Mouse (Mus musculus) mouse trophoblast stem cell (cell line): Measurements from ENCODE around the gene Agbl5.

ENCODE experiments used
- in situ Hi-C, 2 experiments: fragments of 300-500 bp; cut with MseI, MboI; formaldehyde crosslinking; loops; 2 replicates in 1 of 2; 3 replicates in 1 of 2; pipeline ENCODE4 v1.15.1; 2025

Agbl5 gene

GRCm38 (mm10) chr5:30919831-30920614, 31.5 kb downstream of the Agbl5 start:
- in situ Hi-C loops, result no loop called here

GRCm38 (mm10) chr5:30920621-30921020, 32.1 kb downstream of the Agbl5 start:
- in situ Hi-C loops, result no loop called here

GRCm38 (mm10) chr5:30921256-30922033, 33.0 kb downstream of the Agbl5 start, which contains the start of gene Khk:
Gene Khk, plus strand, starts transcription at chr5:30921431.
- in situ Hi-C loops, result no loop called here

GRCm38 (mm10) chr5:30922581-30923041, 34.1 kb downstream of the Agbl5 start:
- in situ Hi-C loops, result no loop called here

- in situ Hi-C loops, result no loop called here
These were observed 34.6 kb downstream of the Agbl5 start for GRCm38 (mm10) chr5:30923119-30923518.

GRCm38 (mm10) chr5:30924614-30925013, 36.1 kb downstream of the Agbl5 start:
- in situ Hi-C loops, result no loop called here

GRCm38 (mm10) chr5:30925217-30925616, 36.7 kb downstream of the Agbl5 start:
- in situ Hi-C loops, result no loop called here

- in situ Hi-C loops, result no loop called here
These were observed 37.6 kb downstream of the Agbl5 start for GRCm38 (mm10) chr5:30926073-30926472.

GRCm38 (mm10) chr5:30927945-30928529, 39.5 kb downstream of the Agbl5 start:
- in situ Hi-C loops, result no loop called here

GRCm38 (mm10) chr5:30930121-30930520, 41.6 kb downstream of the Agbl5 start:
- in situ Hi-C loops, result no loop called here

GRCm38 (mm10) chr5:30930846-30931245, 42.4 kb downstream of the Agbl5 start:
- in situ Hi-C loops, result no loop called here

- in situ Hi-C loops, result no loop called here
These were observed 42.9 kb downstream of the Agbl5 start for GRCm38 (mm10) chr5:30931378-30931777.

- in situ Hi-C loops, result no loop called here
These were observed 45.2 kb downstream of the Agbl5 start for GRCm38 (mm10) chr5:30933705-30934104.

- in situ Hi-C loops, result no loop called here
These were observed 46.4 kb downstream of the Agbl5 start for GRCm38 (mm10) chr5:30934725-30935461.

GRCm38 (mm10) chr5:30943004-30943403, 54.5 kb downstream of the Agbl5 start:
- in situ Hi-C loops, result no loop called here

GRCm38 (mm10) chr5:30944344-30944743, 55.9 kb downstream of the Agbl5 start:
- in situ Hi-C loops, result no loop called here

- in situ Hi-C loops, result no loop called here
These were observed 56.7 kb downstream of the Agbl5 start, which contains the start of gene Cgref1 for GRCm38 (mm10) chr5:30944956-30945781. Gene Cgref1, minus strand, starts transcription at chr5:30945591.

GRCm38 (mm10) chr5:30948620-30949019, 60.1 kb downstream of the Agbl5 start:
- in situ Hi-C loops, result no loop called here

- in situ Hi-C loops, result no loop called here
These were observed 61.3 kb downstream of the Agbl5 start for GRCm38 (mm10) chr5:30949654-30950326.

GRCm38 (mm10) chr5:30950451-30950850, 62.0 kb downstream of the Agbl5 start:
- in situ Hi-C loops, result no loop called here
